Mouse (Mus musculus) stomach, embryonic 16.5 days (tissue): ENCODE measurements at regions not wholly inside any gene's neighbourhood (a gene's known extent, or its start where the extent isn't known, plus 50 kb on each side); places are given as distances from the start of the nearest gene placed in this dataset.

ENCODE experiments used
- ATAC-seq: fragments of 200-750 bp; cut with Nextera tagmentation; 2 replicates; pipeline ENCODE4 v1.8.0; 2017; ENCODE audit warnings: moderate number of reproducible peaks, moderate TSS enrichment; ENCODE audit not compliant: insufficient read depth, low FRiP score
- H3K27ac ChIP-seq: fragments of 300-500 bp; sonication (generic); 2 replicates; pipeline ENCODE4 v1.5.1; 2014; ENCODE audit warnings: low read length
- H3K27me3 ChIP-seq: fragments of 300-500 bp; sonication (generic); 2 replicates; pipeline ENCODE4 v1.6.1; 2014; ENCODE audit warnings: low read length, control low read depth, mixed read lengths; ENCODE audit not compliant: control insufficient read depth, insufficient read depth
- H3K36me3 ChIP-seq: fragments of 300-500 bp; sonication (generic); 2 replicates; pipeline ENCODE4 v1.6.1; 2014; ENCODE audit warnings: low read length; ENCODE audit not compliant: control insufficient read depth, insufficient read depth
- H3K4me1 ChIP-seq: fragments of 300-500 bp; sonication (generic); 2 replicates; pipeline ENCODE4 v1.6.1; 2014; ENCODE audit warnings: low read length, control low read depth, mixed read lengths; ENCODE audit not compliant: control insufficient read depth, insufficient read depth
- H3K4me2 ChIP-seq: fragments of 300-500 bp; sonication (generic); 2 replicates; pipeline ENCODE4 v1.6.1; 2014; ENCODE audit warnings: low read depth, low read length, mixed read lengths
- H3K4me3 ChIP-seq: fragments of 300-500 bp; sonication (generic); replicated peaks from 2 replicates; pipeline ENCODE4 v1.5.1; 2014; ENCODE audit warnings: mild to moderate bottlenecking, low read length
- H3K9ac ChIP-seq: fragments of 300-500 bp; sonication (generic); 2 replicates; pipeline ENCODE4 v1.6.1; 2014; ENCODE audit warnings: low read length
- H3K9me3 ChIP-seq: fragments of 300-500 bp; sonication (generic); replicated peaks from 2 replicates; pipeline ENCODE4 v1.6.1; 2016; ENCODE audit warnings: low read length, control low read depth; ENCODE audit not compliant: control insufficient read depth
- WGBS: fragments of 180-500 bp; shearing (Covaris S2); extraction: QIAGEN DNeasy Blood & Tissue Kit; methylation state at CpG from one replicate; pipeline ENCODE4 v1.1.7; 2014; 5-methylcytosine and 5-hydroxymethylcytosine counted together

DNA sequence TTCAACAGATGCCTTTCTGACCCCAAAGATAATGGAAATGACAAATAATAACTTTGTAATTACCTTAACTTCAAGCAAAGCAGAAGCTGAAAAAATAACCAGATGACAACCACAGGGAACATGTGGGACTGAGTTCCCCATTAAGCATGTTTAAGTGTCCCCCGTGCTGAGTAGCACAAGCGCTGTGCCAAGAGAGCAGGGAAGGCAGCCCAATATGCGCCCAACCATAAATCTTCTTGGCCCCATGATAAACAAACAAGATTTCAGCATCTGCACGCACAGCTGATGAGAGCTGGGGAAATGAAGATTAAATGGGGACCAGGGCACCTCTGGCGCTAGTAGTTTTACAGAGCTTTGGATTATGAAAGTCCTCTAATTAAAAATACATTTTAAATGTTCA is 788.1 kb downstream of the Poteg start:
- H3K9me3 ChIP-seq: no peaks in the 10 kb centered on the region
- H3K27me3 ChIP-seq: no peaks in the 10 kb centered on the region
- H3K4me2 ChIP-seq: no peak overlapping the region
- H3K4me1 ChIP-seq: no peaks in the 10 kb centered on the region
- no peak for ATAC-seq
- no peak overlapping the region for H3K9ac ChIP-seq
- H3K36me3 ChIP-seq: no peaks in the 10 kb centered on the region
- WGBS: 40% methylated on average over 5 of the region's 5 CpGs
- H3K4me3 ChIP-seq: no peak overlapping the region
- no peak overlapping the region for H3K27ac ChIP-seq

DNA sequence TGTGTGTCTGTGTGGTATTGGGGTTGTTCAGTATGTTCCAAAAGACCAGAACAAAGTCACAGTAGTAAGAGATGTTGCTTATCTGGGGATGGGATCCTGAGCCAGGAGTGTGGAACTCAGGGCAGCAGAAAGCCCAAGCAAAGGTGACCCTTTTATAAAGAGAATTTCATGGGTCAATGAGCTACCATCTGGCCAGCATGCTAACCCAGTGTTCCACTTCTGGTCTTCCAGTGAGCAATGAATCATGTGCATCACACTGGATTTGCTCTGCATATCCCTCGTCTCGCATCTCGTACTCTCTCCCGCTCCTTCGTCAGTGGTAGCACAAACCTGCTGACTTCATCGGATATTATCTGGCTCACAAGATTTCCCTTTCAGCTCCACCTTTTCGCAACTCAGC is 791.9 kb downstream of the Poteg start:
- Histone ChIP-seq H3K9ac (no peak overlapping the region), H3K36me3 (no peaks in the 10 kb centered on the region), H3K4me1 (no peaks in the 10 kb centered on the region), H3K9me3 (no peaks in the 10 kb centered on the region), H3K4me3 (no peak overlapping the region), H3K27me3 (no peaks in the 10 kb centered on the region), H3K27ac (no peak overlapping the region), H3K4me2 (no peak overlapping the region)
- ATAC-seq: no peak
- 92% methylated on average over 7 of the region's 7 CpGs for WGBS

- Histone ChIP-seq H3K4me2 (no peak overlapping the region), H3K27me3 (no peaks in the 10 kb centered on the region), H3K4me3 (no peak overlapping the region), H3K36me3 (no peaks in the 10 kb centered on the region), H3K27ac (no peak overlapping the region), H3K9me3 (no peaks in the 10 kb centered on the region), H3K4me1 (no peaks in the 10 kb centered on the region), H3K9ac (no peak overlapping the region)
- 73% methylated on average over 9 of the region's 9 CpGs for WGBS
- ATAC-seq: no peak
Measured at GRCm38 (mm10) chr8:28252399-28253240, 805.1 kb downstream of the Poteg start.

- 60% methylated on average over 5 of the region's 5 CpGs for WGBS
- no peaks in the 10 kb centered on the region for H3K27me3 ChIP-seq
- no peaks in the 10 kb centered on the region for H3K4me1 ChIP-seq
- no peaks in the 10 kb centered on the region for H3K36me3 ChIP-seq
- H3K4me3 ChIP-seq: no peak overlapping the region
- ATAC-seq: no peak
- no peak overlapping the region for H3K27ac ChIP-seq
- H3K9me3 ChIP-seq: no peaks in the 10 kb centered on the region
- H3K4me2 ChIP-seq: no peak overlapping the region
- H3K9ac ChIP-seq: no peak overlapping the region
Measured at GRCm38 (mm10) chr8:28267277-28267676, 819.8 kb downstream of the Poteg start.

DNA sequence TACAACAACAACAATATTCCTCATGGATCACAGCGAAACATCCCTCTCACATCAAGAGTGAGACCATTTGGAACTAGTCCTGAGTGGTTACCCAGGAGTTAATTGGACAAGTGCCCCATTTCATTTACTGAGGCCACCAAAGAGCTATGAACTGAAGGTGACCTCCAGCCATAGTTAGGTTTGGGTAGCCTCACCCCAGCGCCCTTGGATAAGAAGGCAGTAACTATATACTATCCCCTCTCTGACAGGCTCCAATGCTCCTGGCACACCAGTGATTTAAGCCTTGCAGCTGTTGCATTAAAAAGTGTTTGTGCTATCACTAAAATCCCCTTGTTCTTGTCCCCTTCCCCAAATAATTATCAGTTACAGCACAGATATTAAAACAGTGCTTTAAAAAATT is 836.8 kb downstream of the Poteg start:
- WGBS: 70% methylated on average over 2 of the region's 2 CpGs
- no peaks in the 10 kb centered on the region for H3K4me1 ChIP-seq
- H3K36me3 ChIP-seq: no peaks in the 10 kb centered on the region
- no peak overlapping the region for H3K4me2 ChIP-seq
- H3K27ac ChIP-seq: no peak overlapping the region
- no peak overlapping the region for H3K9ac ChIP-seq
- H3K9me3 ChIP-seq: no peaks in the 10 kb centered on the region
- H3K4me3 ChIP-seq: no peak overlapping the region
- no peaks in the 10 kb centered on the region for H3K27me3 ChIP-seq
- ATAC-seq: no peak

GRCm38 (mm10) chr8:28298896-28299793 is 851.7 kb downstream of the Poteg start:
- Histone ChIP-seq H3K4me2 (no peak overlapping the region), H3K27ac (no peak overlapping the region), H3K9ac (no peak overlapping the region), H3K4me3 (no peak overlapping the region), H3K27me3 (no peaks in the 10 kb centered on the region), H3K9me3 (no peaks in the 10 kb centered on the region), H3K4me1 (0 out of 2 replicates have a peak, but pooled peaks cover 3% of the 10 kb centered on the region), H3K36me3 (no peaks in the 10 kb centered on the region)
- no peak for ATAC-seq
- 63% methylated on average over 5 of the region's 5 CpGs for WGBS

GRCm38 (mm10) chr8:28317081-28317480 is 869.6 kb downstream of the Poteg start:
- no peak overlapping the region for H3K4me2 ChIP-seq
- H3K9ac ChIP-seq: no peak overlapping the region
- WGBS: 65% methylated on average over 1 of the region's 1 CpGs
- no peak overlapping the region for H3K27ac ChIP-seq
- ATAC-seq: no peak
- no peak overlapping the region for H3K4me3 ChIP-seq
- no peaks in the 10 kb centered on the region for H3K9me3 ChIP-seq
- H3K4me1 ChIP-seq: no peaks in the 10 kb centered on the region
- no peaks in the 10 kb centered on the region for H3K27me3 ChIP-seq
- no peaks in the 10 kb centered on the region for H3K36me3 ChIP-seq

DNA sequence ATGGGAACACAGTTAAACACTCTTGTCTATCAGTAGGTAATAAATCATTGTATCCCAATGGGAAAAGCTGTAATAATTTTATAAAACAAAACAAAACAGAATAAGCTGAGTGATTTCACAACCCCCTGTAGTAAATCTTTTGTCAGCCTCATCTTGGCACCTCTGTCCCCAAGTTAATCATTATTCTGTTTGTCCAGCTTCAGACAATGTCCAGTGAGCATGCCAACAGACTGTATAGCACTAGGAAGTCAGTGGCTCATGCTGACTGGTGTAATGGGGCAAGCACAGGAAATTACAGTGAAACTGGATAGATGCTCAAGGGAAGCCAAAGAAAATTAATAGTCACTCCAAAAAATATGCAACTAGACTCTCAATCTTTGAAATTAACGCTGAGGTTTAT is 885.9 kb downstream of the Poteg start:
- Histone ChIP-seq H3K27me3 (no peaks in the 10 kb centered on the region), H3K4me1 (no peaks in the 10 kb centered on the region), H3K4me2 (no peak overlapping the region), H3K27ac (no peak overlapping the region), H3K9me3 (no peaks in the 10 kb centered on the region), H3K36me3 (no peaks in the 10 kb centered on the region), H3K4me3 (no peak overlapping the region), H3K9ac (no peak overlapping the region)
- WGBS: 84% methylated on average over 1 of the region's 1 CpGs
- ATAC-seq: no peak

GRCm38 (mm10) chr8:28337484-28337883 is 890.0 kb downstream of the Poteg start:
- no peak overlapping the region for H3K4me3 ChIP-seq
- no peak overlapping the region for H3K9ac ChIP-seq
- no peaks in the 10 kb centered on the region for H3K4me1 ChIP-seq
- H3K9me3 ChIP-seq: no peaks in the 10 kb centered on the region
- no peaks in the 10 kb centered on the region for H3K36me3 ChIP-seq
- H3K27ac ChIP-seq: no peak overlapping the region
- no peak overlapping the region for H3K4me2 ChIP-seq
- WGBS: 79% methylated on average over 4 of the region's 4 CpGs
- no peaks in the 10 kb centered on the region for H3K27me3 ChIP-seq
- no peak for ATAC-seq
